Mouse (Mus musculus): ENCODE measurements around the gene Ltbr. TPM values are rescaled to one million over a fixed set of nuclear protein-coding genes. Genes with fewer than 3 reads are reported as not detected.

Gene Ltbr
- total and polyA plus RNA-seq, 3 experiments, result not detected

DNA sequence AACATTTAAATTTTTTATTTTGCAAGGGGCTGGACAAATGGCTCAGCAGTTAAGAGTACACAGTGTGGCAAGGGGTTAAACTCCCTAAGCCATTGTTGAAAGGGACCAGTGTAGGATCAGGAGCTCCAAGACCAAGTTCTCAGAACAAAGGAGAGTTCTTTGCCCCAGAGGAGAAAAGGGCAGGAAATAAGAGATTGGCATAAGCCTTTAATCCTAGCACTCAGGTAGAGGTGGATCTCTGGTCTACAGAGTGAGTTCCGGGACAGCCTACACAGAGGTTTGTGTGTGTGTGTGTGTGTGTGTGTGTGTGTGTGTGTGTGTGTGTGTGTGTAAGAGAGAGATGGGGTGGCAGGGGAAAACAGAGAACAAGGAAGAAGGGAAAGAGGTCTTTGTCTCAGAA lies 12.7 kb downstream of the Ltbr start:
- in situ Hi-C loops (cut with MboI; ENCODE audit: low pct_ligation_motif_present, low pct_unique_long_range_greater_than_20kb, low sequenced_read_pairs) (no loop called here), dilution Hi-C loops (cut with MboI; ENCODE audit: extremely low pct_ligation_motif_present, extremely low pct_unique_long_range_greater_than_20kb, low sequenced_read_pairs) (no loop called here)
- peaks cover 10% of the 10 kb centered on the region for H3K9me3 ChIP-seq (replicated peaks; ENCODE audit: low read length)
- H3K36me3 ChIP-seq (replicated peaks in 1 of 2; ENCODE audit: control insufficient read depth in 1 of 2, insufficient read depth in 1 of 2, low read length in 1 of 2), result no peaks in the 10 kb centered on the region
- no peak overlapping the region for H3K27ac ChIP-seq (ENCODE audit: insufficient read depth, low read depth)
- H3K4me2 ChIP-seq (ENCODE audit: insufficient read depth, low read depth, poor library complexity, severe bottlenecking), result no peak overlapping the region
- TF ChIP-seq JUND (conservative IDR thresholded peaks at IDR 0.05; ENCODE audit: low read depth, low read length) (no peak), USF1 (IDR thresholded peaks at IDR 0.05; ENCODE audit: low read depth, low read length) (no peak), SIN3A (IDR thresholded peaks at IDR 0.05; ENCODE audit: low read length) (no peak), JUN (IDR thresholded peaks at IDR 0.05; ENCODE audit: insufficient read depth, low read depth, low read length) (no peak), CTCF (conservative IDR thresholded peaks at IDR 0.05 in 1 of 2, IDR thresholded peaks at IDR 0.05 in 1 of 2; ENCODE audit: low read depth in 2 of 2, low read length in 2 of 2) (no peak), ZC3H11A (IDR thresholded peaks at IDR 0.05; ENCODE audit: low read depth, low read length) (no peak), ZMIZ1 (IDR thresholded peaks at IDR 0.05; ENCODE audit: low read depth, low read length) (no peak), ZKSCAN1 (IDR thresholded peaks at IDR 0.05; ENCODE audit: borderline replicate concordance, low read depth, low read length) (no peak), KAT2A (IDR thresholded peaks at IDR 0.05; ENCODE audit: insufficient replicate concordance, low read length) (no peak), BHLHE40 (IDR thresholded peaks at IDR 0.05; ENCODE audit: low read depth, low read length) (no peak), NELFE (IDR thresholded peaks at IDR 0.05; ENCODE audit: low read depth, low read length) (no peak), RCOR1 (conservative IDR thresholded peaks at IDR 0.05; ENCODE audit: low read depth, low read length) (no peak), USF2 (conservative IDR thresholded peaks at IDR 0.05; ENCODE audit: low read depth, low read length) (no peak), MAZ (IDR thresholded peaks at IDR 0.05; ENCODE audit: low read depth, low read length) (no peak), NRF1 (IDR thresholded peaks at IDR 0.05; ENCODE audit: low read depth, low read length) (no peak), IRF4 (IDR thresholded peaks at IDR 0.05; ENCODE audit: low read depth, low read length) (no peak), ETS1 (conservative IDR thresholded peaks at IDR 0.05; ENCODE audit: low read depth, low read length) (no peak), POLR2A (IDR thresholded peaks at IDR 0.05; ENCODE audit: low read depth, low read length) (no peak), MEF2A (IDR thresholded peaks at IDR 0.05; ENCODE audit: borderline replicate concordance, low read depth, low read length) (no peak), MXI1 (IDR thresholded peaks at IDR 0.05; ENCODE audit: low read depth, low read length) (no peak)
- H3K9ac ChIP-seq (ENCODE audit: insufficient read depth, low read depth), result no peak overlapping the region
- DNase-seq (ENCODE audit: extremely low read depth), result no peak
- no peak overlapping the region for H3K4me3 ChIP-seq (replicated peaks in 1 of 3; ENCODE audit: low read depth in 2 of 3, low read length in 2 of 3, poor library complexity in 1 of 3)
- H3K27me3 ChIP-seq (replicated peaks), result peaks cover 70% of the 10 kb centered on the region
- no peaks in the 10 kb centered on the region for H3K79me2 ChIP-seq (replicated peaks; ENCODE audit: control insufficient read depth, extremely low read depth, insufficient read depth, poor library complexity, severe bottlenecking)
- no peaks in the 10 kb centered on the region for H3K4me1 ChIP-seq (ENCODE audit: control insufficient read depth in 1 of 2, insufficient read depth in 2 of 2)

- no peak for TF ChIP-seq CTCF (conservative IDR thresholded peaks at IDR 0.05 in 1 of 2, IDR thresholded peaks at IDR 0.05 in 1 of 2; ENCODE audit: low read depth in 2 of 2, low read length in 2 of 2)
- no peak for TF ChIP-seq ZMIZ1 (IDR thresholded peaks at IDR 0.05; ENCODE audit: low read depth, low read length)
- TF ChIP-seq IRF4 (IDR thresholded peaks at IDR 0.05; ENCODE audit: low read depth, low read length), result no peak
- no peak for TF ChIP-seq ZKSCAN1 (IDR thresholded peaks at IDR 0.05; ENCODE audit: borderline replicate concordance, low read depth, low read length)
- no peak for TF ChIP-seq SMC3 (IDR thresholded peaks at IDR 0.05; ENCODE audit: low read depth, low read length)
- no peak for TF ChIP-seq EP300 (IDR thresholded peaks at IDR 0.05; ENCODE audit: low read length)
- no peak for TF ChIP-seq MEF2A (IDR thresholded peaks at IDR 0.05; ENCODE audit: borderline replicate concordance, low read depth, low read length)
- TF ChIP-seq CHD1 (IDR thresholded peaks at IDR 0.05; ENCODE audit: low read depth, low read length), result no peak
- TF ChIP-seq MAZ (IDR thresholded peaks at IDR 0.05; ENCODE audit: low read depth, low read length), result no peak
- in situ Hi-C loops (cut with MboI; ENCODE audit: low pct_ligation_motif_present, low pct_unique_long_range_greater_than_20kb, low sequenced_read_pairs), result no loop called here
- H3K4me1 ChIP-seq (ENCODE audit: control insufficient read depth in 1 of 2, insufficient read depth in 2 of 2), result no peaks in the 10 kb centered on the region
Measured at GRCm38 (mm10) chr6:125297149-125297820, 16.4 kb downstream of the Ltbr start.

More at GRCm38 (mm10) chr6:125297149-125297820, 16.4 kb downstream of the Ltbr start:
- no peak for DNase-seq (ENCODE audit: extremely low read depth)
- Histone ChIP-seq H3K9me3 (replicated peaks; ENCODE audit: low read length) (peaks cover 15% of the 10 kb centered on the region), H3K4me2 (ENCODE audit: insufficient read depth, low read depth, poor library complexity, severe bottlenecking) (no peak overlapping the region), H3K9ac (ENCODE audit: insufficient read depth, low read depth) (no peak overlapping the region), H3K4me3 (replicated peaks in 1 of 3; ENCODE audit: low read depth in 2 of 3, low read length in 2 of 3, poor library complexity in 1 of 3) (no peak overlapping the region), H3K79me2 (replicated peaks; ENCODE audit: control insufficient read depth, extremely low read depth, insufficient read depth, poor library complexity, severe bottlenecking) (no peaks in the 10 kb centered on the region), H3K36me3 (replicated peaks in 1 of 2; ENCODE audit: control insufficient read depth in 1 of 2, insufficient read depth in 1 of 2, low read length in 1 of 2) (no peaks in the 10 kb centered on the region), H3K27me3 (replicated peaks) (peaks cover 79% of the 10 kb centered on the region), H3K27ac (ENCODE audit: insufficient read depth, low read depth) (no peak overlapping the region)
- dilution Hi-C loops (cut with MboI; ENCODE audit: extremely low pct_ligation_motif_present, extremely low pct_unique_long_range_greater_than_20kb, low sequenced_read_pairs), result no loop called here

Measured in CH12.LX (cell line).